Mouse (Mus musculus): ENCODE measurements around the gene Atg10. TPM values are rescaled to one million over a fixed set of nuclear protein-coding genes. Genes with fewer than 3 reads are reported as not detected.

Gene Atg10
- polyA plus RNA-seq, 1 experiment from 2014 or later: 17.0 TPM

DNA sequence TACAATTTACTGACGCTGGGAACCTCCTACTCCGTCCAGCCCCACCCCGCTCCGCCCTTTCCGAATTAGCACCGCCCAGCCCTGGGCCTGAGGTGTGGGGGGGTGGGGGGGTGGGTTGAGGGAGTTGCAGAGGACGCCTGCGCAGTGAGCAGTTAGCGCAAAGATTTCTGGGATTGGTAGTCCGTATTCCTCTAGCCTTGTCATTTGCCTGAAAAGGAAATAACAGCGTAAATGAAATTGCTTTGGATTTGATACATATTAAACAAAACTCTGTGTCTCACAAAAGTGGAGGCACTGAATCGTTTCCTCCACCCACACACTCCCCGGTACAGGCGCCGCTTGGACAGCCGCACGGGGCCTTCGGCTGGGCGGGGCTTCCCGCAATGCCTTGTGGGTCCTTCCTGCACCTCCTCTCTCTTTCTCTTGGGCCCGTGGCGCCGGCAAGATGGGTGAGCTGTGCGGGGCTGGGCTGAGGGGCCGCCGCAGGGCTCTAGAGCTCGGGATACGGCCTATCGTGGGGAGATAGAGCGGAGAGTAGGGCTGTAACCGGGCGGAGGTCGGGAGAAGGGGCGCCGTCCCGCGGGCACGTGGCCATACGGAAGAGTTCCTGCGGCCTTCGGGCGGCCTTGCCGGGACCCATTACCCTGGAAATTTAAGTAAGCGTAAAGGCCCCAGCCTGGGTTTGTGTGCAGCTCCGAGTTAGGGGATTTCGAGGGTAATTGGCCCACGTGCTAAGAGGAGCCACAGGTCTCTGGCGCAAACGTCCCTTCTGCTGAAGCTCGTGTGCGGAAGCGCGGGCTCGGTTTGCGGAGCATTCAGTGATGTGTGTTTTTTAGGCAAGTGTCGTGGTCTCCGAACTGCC lies 300.8 kb downstream of the Atg10 start, which contains the start of gene Rps23:
TSS of gene Rps23 (plus strand) at position 208 of the 862 bp plus-strand sequence.
- no peaks in the 10 kb centered on the region for H3K27me3 ChIP-seq
- WGBS: under 1% methylated on average over 57 of the region's 57 CpGs
- H3K9ac ChIP-seq: peak within 1 kb of the TSS; percentile 95
- peak within 1 kb of the TSS; percentile 81 for H3K27ac ChIP-seq
- H3K4me2 ChIP-seq (replicated peaks): peak within 1 kb of the TSS; percentile 59
- H3K4me1 ChIP-seq: peaks cover 5% of the 10 kb centered on the region
- ATAC-seq (ENCODE audit: low FRiP score): peak; percentile 98
- H3K4me3 ChIP-seq: peak within 1 kb of the TSS; percentile 84
- peaks cover 31% of the 10 kb centered on the region for H3K36me3 ChIP-seq
- no peaks in the 10 kb centered on the region for H3K9me3 ChIP-seq (replicated peaks)

DNA sequence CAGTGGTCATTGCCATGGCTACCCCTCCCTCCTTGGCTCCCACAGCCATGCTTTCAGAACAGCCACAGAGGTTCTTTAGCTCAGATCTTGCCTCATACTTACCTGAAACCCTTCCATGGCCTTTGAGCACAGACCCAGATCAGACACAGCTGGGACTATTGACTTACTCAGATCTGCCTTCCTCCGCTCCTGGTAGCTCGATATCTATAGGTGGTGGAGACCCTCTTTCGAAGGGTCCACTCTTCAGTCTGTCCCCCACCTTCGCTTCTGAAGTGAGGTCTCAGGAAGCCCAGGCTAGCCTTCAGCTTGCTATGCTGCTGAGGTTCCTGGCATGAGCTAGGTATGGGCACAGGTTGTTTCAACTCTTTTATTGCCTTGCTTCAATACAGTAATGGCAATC lies 309.0 kb downstream of the Atg10 start:
- H3K4me2 ChIP-seq (replicated peaks): no peak overlapping the region
- no peaks in the 10 kb centered on the region for H3K27me3 ChIP-seq
- H3K36me3 ChIP-seq: no peaks in the 10 kb centered on the region
- ATAC-seq (ENCODE audit: low FRiP score): no peak
- H3K4me1 ChIP-seq: no peaks in the 10 kb centered on the region; the same call in 1 of the 2 replicates
- no peaks in the 10 kb centered on the region for H3K9me3 ChIP-seq (replicated peaks)
- H3K27ac ChIP-seq: no peak overlapping the region
- H3K9ac ChIP-seq: no peak overlapping the region
- WGBS: 86% methylated on average over 4 of the region's 4 CpGs
- H3K4me3 ChIP-seq: no peak overlapping the region

DNA sequence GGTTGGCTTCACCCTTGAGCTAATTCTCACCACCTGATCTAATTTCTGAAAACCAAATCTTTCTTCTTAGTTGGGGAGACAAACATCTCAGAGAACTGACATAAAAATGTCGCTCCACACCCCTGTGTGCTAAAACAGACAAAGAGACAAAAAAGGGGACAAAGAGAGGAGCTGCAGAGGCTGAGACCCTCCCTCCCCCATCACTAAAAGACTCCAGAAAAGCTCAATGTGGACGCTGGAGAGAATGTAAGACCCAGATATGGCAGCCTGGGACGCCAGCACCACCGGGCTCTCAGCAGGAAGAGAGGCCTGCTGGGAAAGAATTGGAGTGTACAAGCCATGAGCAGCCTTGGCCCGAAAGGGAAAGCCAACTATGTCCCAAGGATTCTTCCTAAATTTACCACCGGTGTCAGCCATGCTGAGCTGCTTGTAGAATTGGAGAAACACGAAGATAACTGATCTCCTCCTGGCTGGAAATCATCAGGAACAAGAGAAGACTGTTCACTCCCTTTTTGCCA lies 310.0 kb downstream of the Atg10 start:
- Histone ChIP-seq H3K36me3 (no peaks in the 10 kb centered on the region), H3K4me2 (replicated peaks) (no peak overlapping the region), H3K9me3 (replicated peaks) (no peaks in the 10 kb centered on the region), H3K4me3 (no peak overlapping the region), H3K4me1 (no peaks in the 10 kb centered on the region; the same call in 1 of the 2 replicates), H3K27ac (no peak overlapping the region), H3K27me3 (no peaks in the 10 kb centered on the region), H3K9ac (no peak overlapping the region)
- ATAC-seq (ENCODE audit: low FRiP score): no peak
- WGBS: 46% methylated on average over 7 of the region's 7 CpGs

DNA sequence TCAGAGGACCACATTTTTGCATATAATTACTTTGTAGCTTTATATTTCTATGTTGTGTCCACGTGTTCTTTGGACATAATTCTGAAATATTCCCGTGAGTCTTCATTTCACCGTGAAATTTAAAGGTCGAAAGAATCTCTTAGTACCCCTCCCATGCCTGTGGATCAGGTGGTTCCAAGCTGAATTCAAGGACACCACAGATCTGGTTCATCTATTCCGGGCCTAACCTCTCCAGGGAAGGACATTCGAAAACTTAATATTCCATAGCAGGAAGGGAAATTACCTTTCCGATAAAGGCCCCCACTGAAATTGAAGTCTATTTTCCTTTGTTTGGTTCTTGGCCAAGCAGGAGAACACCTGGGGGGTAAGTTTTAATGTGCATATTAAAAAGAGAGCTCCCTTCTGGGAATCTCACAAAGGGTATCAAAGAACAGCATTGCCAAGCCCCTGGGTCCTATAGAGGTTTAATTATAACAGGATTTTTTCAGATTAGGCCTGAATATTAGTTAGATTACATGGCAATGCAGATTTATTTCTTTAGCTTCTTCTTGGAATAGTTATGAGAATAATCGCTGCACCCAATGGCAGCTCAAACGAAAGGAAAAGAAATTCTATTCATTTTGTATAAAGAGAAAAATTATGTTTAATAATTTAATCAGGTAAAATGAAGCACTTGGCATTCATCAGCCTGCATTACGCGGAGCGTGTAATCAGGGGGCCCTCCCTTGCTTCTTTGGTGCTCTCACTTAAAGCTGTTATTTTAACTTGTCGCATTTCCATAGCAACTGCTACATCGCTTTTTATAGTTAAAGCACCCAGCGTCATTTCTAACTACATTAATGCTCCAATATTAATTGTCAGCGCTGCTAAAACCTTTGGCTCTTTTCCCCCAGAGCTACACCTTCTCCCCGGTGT lies 310.8 kb downstream of the Atg10 start:
- ATAC-seq (ENCODE audit: low FRiP score): peak; percentile 57; the same call in 1 of the 2 replicates
- no peak overlapping the region for H3K27ac ChIP-seq
- no peaks in the 10 kb centered on the region for H3K36me3 ChIP-seq
- no peak overlapping the region for H3K9ac ChIP-seq
- WGBS: 76% methylated on average over 17 of the region's 17 CpGs
- H3K4me2 ChIP-seq (replicated peaks): no peak overlapping the region
- H3K27me3 ChIP-seq: no peaks in the 10 kb centered on the region
- H3K9me3 ChIP-seq (replicated peaks): no peaks in the 10 kb centered on the region
- no peaks in the 10 kb centered on the region; the same call in 1 of the 2 replicates for H3K4me1 ChIP-seq
- H3K4me3 ChIP-seq: no peak overlapping the region

DNA sequence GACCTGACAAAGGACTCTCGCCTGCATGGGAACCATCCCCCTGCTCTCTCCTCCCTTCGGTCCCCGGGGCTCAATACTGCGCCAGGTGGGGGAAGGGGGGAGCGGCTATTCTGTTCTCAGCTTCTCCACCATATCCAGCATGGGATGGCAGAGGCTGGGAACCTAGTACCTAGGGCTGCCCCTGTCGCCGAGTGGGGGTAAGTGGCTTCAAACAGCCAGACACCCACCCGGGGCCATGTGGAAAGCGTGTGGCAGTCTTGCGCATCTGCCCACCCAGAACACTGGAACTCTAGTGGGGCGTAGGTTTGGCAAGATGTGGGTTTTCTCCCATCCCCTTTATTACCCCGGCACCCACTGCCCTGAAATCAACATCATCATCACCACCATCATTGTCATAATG lies 316.4 kb downstream of the Atg10 start:
- 92% methylated on average over 11 of the region's 12 CpGs for WGBS
- H3K4me1 ChIP-seq: no peaks in the 10 kb centered on the region
- no peak overlapping the region for H3K27ac ChIP-seq
- no peaks in the 10 kb centered on the region for H3K9me3 ChIP-seq (replicated peaks)
- no peaks in the 10 kb centered on the region for H3K36me3 ChIP-seq
- H3K4me2 ChIP-seq (replicated peaks): no peak overlapping the region
- H3K27me3 ChIP-seq: no peaks in the 10 kb centered on the region
- no peak for ATAC-seq (ENCODE audit: low FRiP score)
- no peak overlapping the region for H3K9ac ChIP-seq
- no peak overlapping the region for H3K4me3 ChIP-seq

DNA sequence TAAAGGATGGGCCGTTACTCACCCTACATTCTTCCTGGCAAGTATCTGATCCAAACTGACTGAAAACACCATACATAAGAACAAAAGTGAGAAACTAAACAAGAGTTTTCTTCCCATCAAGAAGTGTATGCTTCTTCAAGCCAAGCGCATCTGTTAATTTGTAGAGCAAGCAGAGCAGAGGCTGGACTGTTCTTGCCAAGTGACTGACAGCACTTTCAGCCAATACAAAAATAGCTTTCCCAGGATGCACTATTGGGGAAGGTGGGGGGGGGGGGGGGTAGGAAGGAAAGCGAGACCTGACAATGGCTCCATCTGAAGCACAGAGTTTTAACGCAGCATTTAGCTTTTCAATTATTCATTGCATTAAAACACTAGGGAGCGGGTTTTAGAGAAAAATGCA lies 318.6 kb downstream of the Atg10 start, which contains the start of gene Atp6ap1l:
TSS of gene Atp6ap1l (minus strand) at position 180 of the 400 bp plus-strand sequence.
- no peak within 1 kb of the TSS for H3K9ac ChIP-seq
- H3K4me1 ChIP-seq: no peaks in the 10 kb centered on the region
- WGBS: 83% methylated on average over 5 of the region's 5 CpGs
- H3K4me2 ChIP-seq (replicated peaks): no peak within 1 kb of the TSS
- H3K27me3 ChIP-seq: no peaks in the 10 kb centered on the region
- no peak for ATAC-seq (ENCODE audit: low FRiP score)
- H3K9me3 ChIP-seq (replicated peaks): no peaks in the 10 kb centered on the region
- H3K4me3 ChIP-seq: no peak within 1 kb of the TSS
- no peaks in the 10 kb centered on the region for H3K36me3 ChIP-seq
- no peak within 1 kb of the TSS for H3K27ac ChIP-seq

DNA sequence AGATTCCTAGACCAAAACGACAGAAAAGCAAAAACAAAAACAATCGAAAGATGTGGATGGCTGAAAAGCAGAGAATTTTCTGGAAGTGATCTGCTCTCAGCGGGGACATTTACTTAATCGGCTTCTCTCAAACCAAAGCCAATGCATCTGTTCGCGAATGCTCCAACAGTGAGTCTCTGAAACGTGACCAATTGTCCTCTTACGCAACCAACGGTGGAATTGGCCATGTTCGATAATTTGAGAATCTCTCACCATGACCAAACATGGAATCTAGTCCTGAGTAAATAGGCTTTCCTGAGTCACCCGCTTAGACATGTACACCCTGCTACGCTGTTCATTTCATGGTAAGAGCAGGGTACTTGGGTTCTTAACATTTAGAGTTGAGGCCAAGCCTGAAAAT lies 326.9 kb downstream of the Atg10 start:
- H3K9ac ChIP-seq: no peak overlapping the region
- H3K9me3 ChIP-seq (replicated peaks): no peaks in the 10 kb centered on the region
- H3K4me1 ChIP-seq: no peaks in the 10 kb centered on the region
- no peak for ATAC-seq (ENCODE audit: low FRiP score)
- 89% methylated on average over 12 of the region's 12 CpGs for WGBS
- no peak overlapping the region for H3K27ac ChIP-seq
- H3K4me3 ChIP-seq: no peak overlapping the region
- H3K4me2 ChIP-seq (replicated peaks): no peak overlapping the region
- no peaks in the 10 kb centered on the region for H3K27me3 ChIP-seq
- no peaks in the 10 kb centered on the region for H3K36me3 ChIP-seq

DNA sequence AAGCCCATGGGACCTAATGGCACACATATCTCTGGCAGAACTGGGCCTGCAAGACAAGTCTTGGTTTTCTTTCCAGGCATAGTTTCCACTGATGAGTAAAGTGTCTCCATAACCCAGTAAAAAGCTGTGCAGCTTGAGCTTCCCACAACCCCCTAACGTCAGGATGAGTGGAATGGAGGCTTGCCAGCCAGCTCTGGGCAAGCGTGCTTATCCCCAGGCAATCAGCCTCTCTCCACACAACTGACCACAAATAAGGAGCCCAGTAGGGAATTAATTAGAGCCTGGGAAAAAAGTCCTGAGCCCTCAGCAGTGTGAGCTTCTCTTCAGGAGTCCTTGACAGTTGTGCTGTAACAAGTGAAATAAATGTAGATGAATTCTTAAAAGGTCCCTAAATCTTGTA lies 327.7 kb downstream of the Atg10 start:
- no peaks in the 10 kb centered on the region for H3K36me3 ChIP-seq
- H3K4me3 ChIP-seq: no peak overlapping the region
- H3K9me3 ChIP-seq (replicated peaks): no peaks in the 10 kb centered on the region
- no peaks in the 10 kb centered on the region for H3K27me3 ChIP-seq
- no peak overlapping the region for H3K4me2 ChIP-seq (replicated peaks)
- no peak overlapping the region for H3K27ac ChIP-seq
- no peak overlapping the region for H3K9ac ChIP-seq
- ATAC-seq (ENCODE audit: low FRiP score): no peak
- H3K4me1 ChIP-seq: no peaks in the 10 kb centered on the region
- WGBS: 48% methylated on average over 2 of the region's 2 CpGs

DNA sequence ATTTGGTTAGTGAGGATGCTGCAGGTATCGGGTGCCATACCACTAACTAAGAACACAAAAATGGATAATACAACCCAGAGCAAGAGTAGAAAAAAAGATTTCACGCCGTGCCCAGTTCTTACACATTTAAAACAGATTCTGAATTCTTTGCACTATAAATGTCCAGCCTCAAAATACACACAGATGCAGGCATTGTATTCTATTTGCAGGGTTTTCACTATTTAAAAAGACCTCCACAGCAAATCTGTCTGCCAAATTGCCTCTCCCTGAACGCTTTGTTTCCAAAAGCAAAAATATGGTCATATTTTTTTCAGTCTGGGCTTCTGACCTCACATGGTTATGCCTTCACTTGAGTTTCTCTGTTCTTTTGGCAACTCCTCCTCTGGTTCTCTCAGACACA lies 328.9 kb downstream of the Atg10 start:
- no peak overlapping the region for H3K4me2 ChIP-seq (replicated peaks)
- H3K4me3 ChIP-seq: no peak overlapping the region
- H3K27me3 ChIP-seq: no peaks in the 10 kb centered on the region
- no peaks in the 10 kb centered on the region for H3K9me3 ChIP-seq (replicated peaks)
- H3K9ac ChIP-seq: no peak overlapping the region
- 92% methylated on average over 4 of the region's 4 CpGs for WGBS
- H3K27ac ChIP-seq: no peak overlapping the region
- no peaks in the 10 kb centered on the region for H3K4me1 ChIP-seq
- ATAC-seq (ENCODE audit: low FRiP score): no peak
- no peaks in the 10 kb centered on the region for H3K36me3 ChIP-seq

DNA sequence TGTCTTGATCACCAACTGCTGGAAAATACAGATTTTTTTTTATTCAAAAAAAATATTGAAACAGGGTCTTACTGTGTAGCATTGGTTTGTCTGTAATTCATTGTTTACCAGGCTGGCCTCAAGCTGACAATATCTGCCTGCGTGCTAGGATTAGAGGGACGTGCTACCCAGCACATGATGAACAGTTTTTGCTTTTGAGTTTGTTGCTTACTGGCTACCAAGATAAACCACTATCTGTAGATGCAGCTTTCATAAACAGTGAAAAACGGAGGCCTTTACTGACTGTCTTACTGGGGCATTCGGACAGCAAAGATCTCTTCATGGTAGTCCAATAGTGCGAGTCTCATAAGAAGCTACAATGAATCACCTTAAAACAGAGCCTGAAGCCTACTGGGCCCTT lies 333.7 kb downstream of the Atg10 start:
- H3K9ac ChIP-seq: no peak overlapping the region
- no peak overlapping the region for H3K4me2 ChIP-seq (replicated peaks)
- H3K27me3 ChIP-seq: 0 out of 2 replicates have a peak, but pooled peaks cover 3% of the 10 kb centered on the region
- H3K27ac ChIP-seq: no peak overlapping the region
- no peak overlapping the region for H3K4me3 ChIP-seq
- H3K4me1 ChIP-seq: peaks cover 6% of the 10 kb centered on the region; the same call in 1 of the 2 replicates
- no peak for ATAC-seq (ENCODE audit: low FRiP score)
- H3K36me3 ChIP-seq: no peaks in the 10 kb centered on the region
- 90% methylated on average over 5 of the region's 5 CpGs for WGBS
- H3K9me3 ChIP-seq (replicated peaks): no peaks in the 10 kb centered on the region

DNA sequence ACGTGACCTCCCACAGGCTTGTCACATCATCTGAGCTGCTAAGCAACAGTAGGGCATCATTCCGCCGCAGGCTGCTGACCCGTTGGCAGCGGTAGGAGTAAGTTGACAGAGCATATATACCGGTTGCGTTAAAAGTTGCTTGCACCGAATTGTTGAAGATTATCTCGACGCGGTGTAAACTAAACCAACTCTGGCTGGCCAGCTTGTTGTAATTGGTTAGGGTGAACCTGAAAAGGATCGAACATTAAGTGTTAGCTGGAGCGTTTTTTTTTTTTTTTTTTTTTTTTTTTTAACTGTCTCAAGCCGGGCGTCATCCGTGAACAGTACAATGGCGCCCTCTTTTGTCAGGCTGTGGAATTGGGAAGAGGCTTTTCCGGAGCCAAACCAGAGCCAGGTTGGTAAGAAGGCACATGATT lies 337.2 kb downstream of the Atg10 start:
- Histone ChIP-seq H3K4me3 (peak overlapping the region; percentile 26), H3K4me2 (replicated peaks) (peak overlapping the region; percentile 51), H3K4me1 (peaks cover 6% of the 10 kb centered on the region; the same call in 1 of the 2 replicates), H3K27me3 (0 out of 2 replicates have a peak, but pooled peaks cover 3% of the 10 kb centered on the region), H3K9ac (no peak overlapping the region), H3K9me3 (replicated peaks) (no peaks in the 10 kb centered on the region), H3K36me3 (no peaks in the 10 kb centered on the region), H3K27ac (no peak overlapping the region)
- peak; percentile 71 for ATAC-seq (ENCODE audit: low FRiP score)
- WGBS: 1% methylated on average over 18 of the region's 18 CpGs

All from hindbrain, embryonic 12.5 days (tissue).